Mouse (Mus musculus): ENCODE data around the gene Acy3.

DNA sequence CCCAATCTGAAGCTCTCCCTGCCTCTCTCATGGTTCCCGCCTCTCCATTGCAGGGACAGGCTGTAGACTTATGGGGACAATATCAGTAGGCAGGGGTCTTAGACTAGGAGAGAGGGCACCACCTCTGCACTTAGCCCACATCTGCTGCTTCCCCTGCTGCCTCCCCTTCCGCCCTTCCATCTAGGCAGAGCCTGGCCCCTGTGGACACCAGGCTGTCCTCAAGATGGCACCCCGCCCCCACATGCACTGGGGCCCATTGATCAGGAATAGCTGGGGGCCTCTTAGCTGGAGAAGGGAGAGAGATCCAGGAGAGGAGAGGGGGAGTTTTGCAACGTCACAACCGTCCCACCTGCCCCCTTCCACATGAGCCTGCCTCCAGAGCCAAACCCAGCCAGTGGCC, 6.0 kb downstream of the Acy3 start, which contains the start of gene Tbx10:
- TF ChIP-seq POLR2A (IDR thresholded peaks at IDR 0.05; ENCODE audit: control insufficient read depth, extremely low read depth, insufficient read depth, low read length, poor library complexity) (no peak), CTCF (IDR thresholded peaks at IDR 0.05; ENCODE audit: borderline replicate concordance, control insufficient read depth, extremely low read depth, insufficient read depth, low read length, poor library complexity) (no peak)

All from thymus, adult 2 months (tissue).